Mouse (Mus musculus) left cerebral cortex, postnatal 14 days (tissue): Measurements from ENCODE around the gene Tead4. TPM values are rescaled to one million over a fixed set of nuclear protein-coding genes. Genes with fewer than 3 reads are reported as not detected.
"Not testable (repeated sequence)": the region's sequence is repeated elsewhere in the genome, so short reads cannot be mapped to it uniquely, and the experiment has no call there.

ENCODE experiments used
- DNase-seq, 2 experiments: peaks; one replicate each; pipeline ENCODE4 v3.0.0; 2021 to 2022; ENCODE audit warnings: low spot score in 2 of 2, mixed read lengths in 1 of 2
- intact Hi-C: fragments of 180-260 bp; cut with DNase I; formaldehyde crosslinking; loops from one replicate; pipeline ENCODE4 v1.15.1; 2025
- total RNA-seq, 2 experiments: library from RNA; stranded (reverse); gene quantifications; 2 replicates each; pipeline ENCODE4 v1.2.3; 2021

The Tead4 gene
- total RNA-seq, 2 experiments from 2014 or later: 0.82 to 1.6 TPM

DNA sequence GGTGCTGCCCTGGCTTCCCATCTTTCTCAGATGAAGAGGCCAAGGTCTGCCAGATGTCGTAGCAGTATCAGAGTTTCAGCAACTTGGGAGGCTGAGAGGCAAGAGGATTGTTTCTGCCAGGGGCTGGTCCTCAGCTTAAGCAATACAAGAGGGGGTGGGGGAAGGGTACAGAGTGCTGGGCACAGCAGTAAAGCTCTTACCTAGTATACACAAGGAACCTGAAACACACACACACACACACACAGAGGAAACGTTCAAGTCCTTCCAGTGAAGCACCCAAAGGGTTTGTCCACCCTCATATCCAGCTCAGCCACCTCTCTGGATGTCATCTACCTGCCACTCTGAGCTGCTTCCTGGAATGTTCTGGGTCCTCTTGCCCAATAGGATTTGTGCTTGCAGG, 44.7 kb downstream of the Tead4 start:
- intact Hi-C loops: no loop called here
- DNase-seq: no peak

DNA sequence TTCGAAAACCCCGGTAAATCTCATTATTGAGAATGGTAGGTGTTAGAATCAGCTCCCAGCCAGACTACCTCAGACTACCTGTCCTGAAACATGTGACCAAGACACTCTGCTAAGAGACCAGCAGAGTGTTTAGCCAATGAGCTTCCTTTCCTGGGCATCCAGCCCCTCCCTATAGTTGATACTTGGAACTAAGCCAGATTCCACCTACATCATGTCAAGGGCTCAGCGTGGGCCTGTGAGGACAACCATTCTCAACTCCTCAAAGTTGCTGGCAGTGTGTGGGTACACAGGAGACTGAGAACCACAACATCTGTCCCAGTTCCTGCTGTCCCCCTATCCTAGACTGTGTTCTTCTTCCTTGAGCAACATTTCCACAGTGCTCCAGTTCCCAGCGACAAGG, 45.3 kb downstream of the Tead4 start:
- DNase-seq: peak; percentile 12 to 34

DNA sequence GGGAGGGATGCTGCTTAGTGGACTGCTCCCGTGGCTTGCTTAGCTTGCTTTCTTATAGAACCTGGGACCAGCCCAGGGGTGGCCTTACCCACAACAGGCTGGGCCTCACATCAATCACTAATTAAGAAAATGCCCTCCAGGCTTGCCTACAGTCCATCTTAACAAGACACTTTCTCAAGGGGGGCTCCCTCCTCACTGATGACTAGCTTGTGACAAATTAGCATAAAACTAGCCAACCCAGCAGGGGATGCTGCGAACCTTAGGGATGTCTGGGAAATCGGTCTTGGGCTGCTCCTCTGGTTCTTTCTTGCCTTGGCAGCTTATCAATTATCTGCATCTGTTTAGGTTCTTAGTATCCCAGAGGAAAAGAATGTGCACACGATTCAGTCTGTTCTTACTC, 46.1 kb downstream of the Tead4 start:
- intact Hi-C loops: no loop called here

More for the DNA sequence above, 45.3 kb downstream of the Tead4 start:
- intact Hi-C loops: no loop called here

DNA sequence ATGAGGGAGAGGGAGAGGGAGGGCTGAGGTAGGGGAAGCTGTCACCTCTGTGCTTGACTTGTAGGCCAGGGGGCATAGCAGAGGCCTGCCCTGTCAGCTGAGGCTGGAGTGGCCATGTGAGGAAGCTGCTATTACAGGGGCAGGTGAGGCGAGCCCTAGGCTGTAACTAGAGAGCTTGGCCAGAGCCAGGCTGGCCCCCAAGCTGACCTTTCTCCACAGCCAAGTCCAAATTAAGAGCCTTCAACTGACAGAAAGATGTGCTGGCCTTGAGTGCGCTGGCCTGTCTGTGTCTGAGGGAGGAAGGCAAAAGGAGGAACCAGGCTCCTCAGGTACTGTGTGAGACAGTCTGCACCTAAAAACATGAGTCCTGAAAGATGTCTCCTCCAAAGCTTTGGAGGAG, 47.5 kb downstream of the Tead4 start:
- intact Hi-C loops: no loop called here
- no peak for DNase-seq

More for the DNA sequence above, 46.1 kb downstream of the Tead4 start:
- DNase-seq: no peak

GRCm38 (mm10) chr6:128250596-128250995, 50.0 kb downstream of the Tead4 start:
- intact Hi-C loops: no loop called here
- no peak for DNase-seq

GRCm38 (mm10) chr6:128237102-128237763, 63.4 kb downstream of the Tead4 start:
- intact Hi-C loops: loop anchor here (5.0 kb wide), 2 partner anchors 70 to 120 kb away; partner anchors contain the start of gene Tulp3
- no peak for DNase-seq

- DNase-seq: no peak
- intact Hi-C loops: loop anchor here (5.0 kb wide), 2 partner anchors 71 to 121 kb away; partner anchors contain the start of gene Tulp3
Observed at GRCm38 (mm10) chr6:128236581-128236980, 64.0 kb downstream of the Tead4 start.

- peak; percentile 64 to 65 for DNase-seq
- intact Hi-C loops: no loop called here
Observed at GRCm38 (mm10) chr6:128234206-128234605, 66.4 kb downstream of the Tead4 start.

DNA sequence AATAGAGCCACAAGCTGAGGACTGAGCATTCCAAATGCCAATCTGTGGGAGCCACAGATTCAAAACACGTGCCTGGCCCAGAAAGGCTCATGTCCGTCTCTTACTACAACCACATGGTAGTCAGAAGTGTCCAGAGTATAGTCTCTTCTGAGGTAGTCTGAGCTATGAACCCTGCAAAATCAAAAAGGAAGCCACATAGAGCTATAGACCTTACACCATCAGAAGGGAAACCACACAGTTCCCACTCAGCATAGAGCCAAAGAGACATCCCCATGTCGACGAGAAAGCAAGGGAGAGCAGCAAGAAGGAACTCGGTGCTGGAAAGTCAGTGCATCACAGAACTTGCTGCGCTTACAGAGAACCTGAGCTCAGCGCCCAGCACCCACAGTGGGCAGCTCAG, 68.4 kb downstream of the Tead4 start:
- DNase-seq: no peak
- intact Hi-C loops: no loop called here

DNA sequence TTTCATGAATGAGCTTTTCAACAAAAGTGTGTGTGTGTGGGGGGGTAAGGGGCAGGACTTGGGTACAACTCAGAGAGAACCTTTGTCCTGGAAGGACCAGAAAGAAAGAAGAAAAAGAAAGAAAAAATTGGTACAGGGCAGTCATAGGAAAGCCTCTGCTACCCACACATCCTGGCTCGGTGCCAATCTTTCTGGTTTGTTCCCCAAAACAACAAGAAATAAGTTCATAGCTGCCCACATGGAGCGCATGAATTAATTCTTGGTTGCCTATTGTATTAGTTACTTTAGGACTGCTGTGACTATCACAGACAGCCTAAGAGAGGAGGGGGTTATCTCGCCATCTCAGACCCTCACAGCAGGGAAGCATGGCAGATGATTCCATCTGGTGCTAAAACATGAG, 68.9 kb downstream of the Tead4 start:
- intact Hi-C loops: no loop called here
- DNase-seq: no peak

DNA sequence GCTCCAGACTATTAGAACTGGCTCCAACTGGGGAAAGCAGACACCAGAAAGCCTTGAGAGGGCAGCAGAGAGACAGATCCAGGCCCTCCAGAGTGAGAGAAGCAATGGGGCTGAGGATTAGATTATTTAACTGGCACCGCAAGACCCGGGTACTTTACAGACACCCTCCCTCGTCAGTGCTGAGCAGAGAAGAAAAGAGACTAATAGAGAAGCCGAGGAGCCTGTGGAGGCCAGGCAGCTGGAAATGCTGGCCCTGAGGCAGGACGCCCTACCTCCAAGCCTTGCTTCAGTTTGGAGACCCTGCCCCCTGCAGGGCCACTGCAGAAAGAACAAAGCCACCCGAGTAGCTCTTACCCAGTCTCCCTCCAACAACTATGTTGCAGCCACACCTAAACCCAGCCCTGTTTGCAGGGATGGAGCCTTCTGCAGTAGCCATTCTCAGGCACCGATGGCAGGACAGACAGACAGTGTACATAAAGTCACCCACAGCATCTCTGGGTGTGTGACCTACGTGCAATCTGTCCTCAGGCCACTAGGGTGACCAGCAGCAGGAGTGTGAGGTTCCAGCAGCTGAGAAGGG, 73.1 kb downstream of the Tead4 start:
- peak; percentile 38 to 54 for DNase-seq
- intact Hi-C loops: loop anchor here (10.0 kb wide), 1 partner anchor 177 kb away; no protein-coding TSS in a partner anchor

GRCm38 (mm10) chr6:128226941-128227340, 73.7 kb downstream of the Tead4 start:
- DNase-seq: no peak
- intact Hi-C loops: loop anchor here (10.0 kb wide), 1 partner anchor 178 kb away; no protein-coding TSS in a partner anchor

- intact Hi-C loops: loop anchor here (10.0 kb wide), 1 partner anchor 179 kb away; no protein-coding TSS in a partner anchor
- no peak for DNase-seq
Observed at GRCm38 (mm10) chr6:128225846-128226176, 74.8 kb downstream of the Tead4 start.

- intact Hi-C loops: loop anchor here (10.0 kb wide), 1 partner anchor 180 kb away; no protein-coding TSS in a partner anchor
- no peak for DNase-seq
Observed at GRCm38 (mm10) chr6:128225009-128225845, 75.4 kb downstream of the Tead4 start.

DNA sequence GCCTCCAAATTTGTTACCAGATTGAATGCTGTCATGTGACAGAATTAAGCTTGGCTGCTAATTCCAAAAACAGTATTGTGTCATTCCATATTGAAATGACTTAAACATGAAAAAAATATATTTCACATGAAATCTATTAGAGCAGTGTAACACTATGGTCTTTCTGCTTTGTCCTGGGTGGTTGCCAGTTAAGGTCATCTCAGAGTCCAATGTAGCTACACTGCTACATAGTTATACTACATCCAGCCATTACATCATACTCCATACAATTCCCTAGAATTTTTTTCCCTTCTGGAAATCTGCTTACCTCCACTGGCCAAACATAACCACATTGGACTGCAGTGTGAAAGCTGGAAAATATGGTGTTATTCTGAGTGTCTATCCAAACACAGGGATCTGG, 77.5 kb downstream of the Tead4 start:
- intact Hi-C loops: loop anchor here (10.0 kb wide), 1 partner anchor 182 kb away; no protein-coding TSS in a partner anchor
- no peak for DNase-seq

DNA sequence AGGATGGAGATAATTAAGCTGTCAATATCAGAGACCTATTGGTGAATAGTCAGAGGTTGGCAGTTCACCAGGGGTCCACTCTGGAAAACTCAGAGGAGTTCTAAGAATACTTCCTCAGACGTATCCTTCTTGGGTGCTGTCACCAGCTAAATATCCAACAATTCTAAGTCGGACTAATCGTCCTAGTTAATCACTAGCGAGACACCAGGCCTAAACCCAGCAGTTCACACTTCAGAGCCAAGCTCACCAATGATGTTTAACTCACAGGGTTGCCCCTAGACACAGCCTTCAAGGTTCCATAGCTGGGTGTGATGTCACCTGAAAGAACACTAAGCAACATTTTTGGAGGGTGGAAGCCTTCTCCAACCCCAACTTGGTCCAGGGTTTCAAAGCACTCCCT, 85.6 kb downstream of the Tead4 start:
- DNase-seq, intact Hi-C loops: not testable (repeated sequence)

- DNase-seq, intact Hi-C loops: not testable (repeated sequence)
Observed at GRCm38 (mm10) chr6:128209199-128209598, 91.4 kb downstream of the Tead4 start.

GRCm38 (mm10) chr6:128208491-128209170, 92.0 kb downstream of the Tead4 start:
- intact Hi-C loops: no loop called here
- no peak for DNase-seq

GRCm38 (mm10) chr6:128203557-128203956, 97.1 kb downstream of the Tead4 start:
- DNase-seq: no peak
- intact Hi-C loops: no loop called here
